Mouse (Mus musculus) gastrocnemius, postnatal 10 days (tissue): Measurements from ENCODE around the gene Gm21964. TPM values are rescaled to one million over a fixed set of nuclear protein-coding genes. Genes with fewer than 3 reads are reported as not detected.

ENCODE experiments used
- total RNA-seq, 2 experiments: library from RNA; stranded (reverse); gene quantifications; 2 replicates each; pipeline ENCODE4 v1.2.3; 2021

Gm21964 gene
- total RNA-seq, 2 experiments from 2014 or later, result not detected

Other genes starting within 250 kb of the Gm21964 start
- 1 to 10 TPM; 3.0 to 5.2 TPM for gene Phlpp2, start 232.7 kb upstream of the Gm21964 start, total RNA-seq
- gene Marveld3, start 139.0 kb upstream of the Gm21964 start, total RNA-seq, result under 1 TPM; 0.25 to 0.26 TPM
- not detected for gene Tat, start 110.8 kb upstream of the Gm21964 start, total RNA-seq
- not detected for gene Chst4, start 61.5 kb upstream of the Gm21964 start, total RNA-seq
- 1 to 10 TPM; 6.1 to 8.2 TPM for gene Zfp612, start 21.5 kb upstream of the Gm21964 start, total RNA-seq
- gene Gm17720, start 1.5 kb downstream of the Gm21964 start, total RNA-seq, result not detected
- gene Calb2, start 67.0 kb downstream of the Gm21964 start, total RNA-seq, result under 1 TPM; 0.38 to 0.65 TPM
- gene Cmtr2, start 114.5 kb downstream of the Gm21964 start, total RNA-seq, result 1 to 10 TPM; 3.7 to 4.7 TPM
- under 1 TPM; 0.09 to 0.11 TPM for gene Hydin, start 165.8 kb downstream of the Gm21964 start, total RNA-seq